Mouse (Mus musculus) MEL (cell line): ENCODE data around the gene Ubap1l. TPM values are rescaled to one million over a fixed set of nuclear protein-coding genes. Genes with fewer than 3 reads are reported as not detected.

Source experiments
- DNase-seq: peaks from one replicate; pipeline ENCODE4 v3.0.0; 2011; ENCODE audit warnings: low read depth, low spot score
- H3K27ac ChIP-seq: 2 replicates; pipeline ENCODE4 v1.5.1; 2012; ENCODE audit warnings: low read depth, mild to moderate bottlenecking, control low read depth, low read length, moderate library complexity; ENCODE audit not compliant: control insufficient read depth
- H3K27me3 ChIP-seq, 2 experiments: fragments of 150-350 bp in 1 of 2; sonication (generic) in 1 of 2; 2 replicates each; pipeline ENCODE4 v1.6.1; 2012; ENCODE audit warnings: low read length in 2 of 2, mild to moderate bottlenecking in 2 of 2, improper control_type of control experiment in 1 of 2, moderate library complexity in 1 of 2; ENCODE audit not compliant: insufficient read depth in 2 of 2, control insufficient read depth in 1 of 2
- H3K36me3 ChIP-seq, 2 experiments: 2 replicates each; pipeline ENCODE4 v1.6.1; 2012 to 2014; ENCODE audit warnings: low read length in 2 of 2, improper control_type of control experiment in 1 of 2, inconsistent platforms in 1 of 2, mild to moderate bottlenecking in 1 of 2; ENCODE audit not compliant: insufficient read depth in 2 of 2, control insufficient read depth in 1 of 2
- H3K4me1 ChIP-seq, 2 experiments: fragments of 150-350 bp in 1 of 2; sonication (generic) in 1 of 2; 2 replicates each; pipeline ENCODE4 v1.6.1; 2012; ENCODE audit warnings: low read length in 2 of 2, improper control_type of control experiment in 1 of 2, mild to moderate bottlenecking in 1 of 2; ENCODE audit not compliant: insufficient read depth in 2 of 2, control insufficient read depth in 1 of 2
- H3K4me3 ChIP-seq, 2 experiments: fragments of 150-350 bp in 1 of 2; sonication (generic) in 1 of 2; 2 replicates each; pipeline ENCODE4 v1.5.1; 2012; ENCODE audit warnings: low read depth in 2 of 2, low read length in 2 of 2, mild to moderate bottlenecking in 2 of 2, moderate library complexity in 2 of 2, control low read depth in 1 of 2, improper control_type of control experiment in 1 of 2; ENCODE audit not compliant: control insufficient read depth in 1 of 2, insufficient read depth in 1 of 2
- H3K79me2 ChIP-seq: 2 replicates; pipeline ENCODE4 v1.6.1; 2012; ENCODE audit warnings: mild to moderate bottlenecking, low read length, moderate library complexity; ENCODE audit not compliant: control insufficient read depth, poor library complexity, insufficient read depth
- H3K9ac ChIP-seq: 2 replicates; pipeline ENCODE4 v1.6.1; 2012; ENCODE audit warnings: low read depth, mild to moderate bottlenecking, control low read depth, low read length, moderate library complexity; ENCODE audit not compliant: control insufficient read depth, poor library complexity, severe bottlenecking
- H3K9me3 ChIP-seq: fragments of 150-350 bp; sonication (generic); replicated peaks from 2 replicates; pipeline ENCODE4 v1.6.1; 2012; ENCODE audit warnings: mild to moderate bottlenecking, low read length, improper control_type of control experiment, moderate library complexity; ENCODE audit not compliant: insufficient read depth
- BHLHE40 ChIP-seq: IDR thresholded peaks from 2 replicates; pipeline ENCODE4 v1.6.1; 2012; ENCODE audit warnings: low read depth, mild to moderate bottlenecking, inconsistent platforms, low read length, improper control_type of control experiment, borderline replicate concordance
- CHD1 ChIP-seq: IDR thresholded peaks from 2 replicates; pipeline ENCODE4 v1.6.1; 2012; ENCODE audit warnings: low read depth, mild to moderate bottlenecking, inconsistent platforms, low read length, improper control_type of control experiment
- CTCF ChIP-seq, 3 experiments: IDR thresholded peaks in 2 of 3; conservative IDR thresholded peaks in 1 of 3; 2 replicates each; pipeline ENCODE4 v1.5.1; 2011 to 2012; ENCODE audit warnings: low read length in 3 of 3, low read depth in 2 of 3, mild to moderate bottlenecking in 2 of 3, improper control_type of control experiment in 1 of 3, inconsistent platforms in 1 of 3, mixed read lengths in 1 of 3, moderate library complexity in 1 of 3; ENCODE audit not compliant: control insufficient read depth in 1 of 3, insufficient read depth in 1 of 3, poor library complexity in 1 of 3, severe bottlenecking in 1 of 3
- E2F4 ChIP-seq: IDR thresholded peaks from 2 replicates; pipeline ENCODE4 v1.6.1; 2011; ENCODE audit warnings: low read depth, low read length, improper control_type of control experiment, borderline replicate concordance
- EP300 ChIP-seq, 2 experiments: IDR thresholded peaks; 2 replicates each; pipeline ENCODE4 v1.6.1; 2011; ENCODE audit warnings: improper control_type of control experiment in 2 of 2, low read length in 2 of 2, low read depth in 1 of 2, mild to moderate bottlenecking in 1 of 2
- ETS1 ChIP-seq: IDR thresholded peaks from 2 replicates; pipeline ENCODE4 v1.6.1; 2012; ENCODE audit warnings: low read depth, mild to moderate bottlenecking, inconsistent platforms, low read length, improper control_type of control experiment, moderate library complexity
- GABPA ChIP-seq: IDR thresholded peaks from 2 replicates; pipeline ENCODE4 v1.6.1; 2012; ENCODE audit warnings: low read depth, mild to moderate bottlenecking, inconsistent platforms, low read length, improper control_type of control experiment, moderate library complexity
- GATA1 ChIP-seq: IDR thresholded peaks from 2 replicates; pipeline ENCODE4 v1.6.1; 2011; ENCODE audit warnings: low read depth, low read length, improper control_type of control experiment
- HCFC1 ChIP-seq: IDR thresholded peaks from 2 replicates; pipeline ENCODE4 v1.6.1; 2012; ENCODE audit warnings: low read depth, mild to moderate bottlenecking, inconsistent platforms, low read length, improper control_type of control experiment, moderate library complexity
- JUND ChIP-seq: IDR thresholded peaks from 2 replicates; pipeline ENCODE4 v1.6.1; 2011; ENCODE audit warnings: low read depth, mild to moderate bottlenecking, improper control_type of control experiment, low read length
- KAT2A ChIP-seq: conservative IDR thresholded peaks from 2 replicates; pipeline ENCODE4 v1.6.1; 2012; ENCODE audit warnings: low read depth, low read length, improper control_type of control experiment, inconsistent platforms
- MAFK ChIP-seq: IDR thresholded peaks from 2 replicates; pipeline ENCODE4 v1.6.1; 2011; ENCODE audit warnings: low read depth, mild to moderate bottlenecking, low read length, improper control_type of control experiment, borderline replicate concordance
- MAZ ChIP-seq: IDR thresholded peaks from 2 replicates; pipeline ENCODE4 v1.6.1; 2012; ENCODE audit warnings: low read depth, mild to moderate bottlenecking, inconsistent platforms, low read length, improper control_type of control experiment
- MEF2A ChIP-seq: IDR thresholded peaks from 2 replicates; pipeline ENCODE4 v1.6.1; 2014; ENCODE audit warnings: low read depth, mild to moderate bottlenecking, inconsistent platforms, low read length, improper control_type of control experiment; ENCODE audit not compliant: poor library complexity, insufficient replicate concordance, severe bottlenecking; ENCODE audit errors: extremely low read depth
- MXI1 ChIP-seq: IDR thresholded peaks from 2 replicates; pipeline ENCODE4 v1.6.1; 2011; ENCODE audit warnings: mild to moderate bottlenecking, low read depth, low read length, improper control_type of control experiment
- MYB ChIP-seq: IDR thresholded peaks from 2 replicates; pipeline ENCODE4 v1.6.1; 2011; ENCODE audit warnings: mild to moderate bottlenecking, low read depth, low read length, improper control_type of control experiment
- MYC ChIP-seq: IDR thresholded peaks from 2 replicates; pipeline ENCODE4 v1.6.1; 2011; ENCODE audit warnings: low read depth, mild to moderate bottlenecking, low read length, improper control_type of control experiment, moderate library complexity
- NELFE ChIP-seq: IDR thresholded peaks from 2 replicates; pipeline ENCODE4 v1.6.1; 2011; ENCODE audit warnings: low read depth, low read length, improper control_type of control experiment
- NRF1 ChIP-seq: IDR thresholded peaks from 2 replicates; pipeline ENCODE4 v1.6.1; 2014; ENCODE audit warnings: low read depth, mild to moderate bottlenecking, inconsistent platforms, low read length, improper control_type of control experiment, moderate library complexity; ENCODE audit not compliant: poor library complexity, insufficient read depth, severe bottlenecking
- POLR2A ChIP-seq, 2 experiments: IDR thresholded peaks; 2 replicates each; pipeline ENCODE4 v1.6.1; 2011 to 2012; ENCODE audit warnings: low read length in 2 of 2, mild to moderate bottlenecking in 2 of 2, control low read depth in 1 of 2, improper control_type of control experiment in 1 of 2, low read depth in 1 of 2, moderate library complexity in 1 of 2; ENCODE audit not compliant: control insufficient read depth in 1 of 2, insufficient read depth in 1 of 2, poor library complexity in 1 of 2
- POLR2AphosphoS2 ChIP-seq: IDR thresholded peaks from 2 replicates; pipeline ENCODE4 v1.6.1; 2011; ENCODE audit warnings: low read length, improper control_type of control experiment
- POLR2AphosphoS5 ChIP-seq: IDR thresholded peaks from 2 replicates; pipeline ENCODE4 v1.6.1; 2012; ENCODE audit warnings: low read depth, borderline replicate concordance, mild to moderate bottlenecking, inconsistent platforms, low read length, moderate library complexity, mixed read lengths
- RAD21 ChIP-seq: IDR thresholded peaks from 2 replicates; pipeline ENCODE4 v1.6.1; 2011; ENCODE audit warnings: mild to moderate bottlenecking, low read depth, low read length, improper control_type of control experiment
- RCOR1 ChIP-seq: IDR thresholded peaks from 2 replicates; pipeline ENCODE4 v1.6.1; 2012; ENCODE audit warnings: low read depth, mild to moderate bottlenecking, inconsistent platforms, low read length, improper control_type of control experiment
- SIN3A ChIP-seq: IDR thresholded peaks from 2 replicates; pipeline ENCODE4 v1.6.1; 2012; ENCODE audit warnings: low read length, improper control_type of control experiment, inconsistent platforms
- SMC3 ChIP-seq: IDR thresholded peaks from 2 replicates; pipeline ENCODE4 v1.6.1; 2011; ENCODE audit warnings: low read depth, low read length, improper control_type of control experiment
- TAL1 ChIP-seq: IDR thresholded peaks from 2 replicates; pipeline ENCODE4 v1.6.1; 2012; ENCODE audit warnings: mild to moderate bottlenecking, inconsistent platforms, low read length, moderate library complexity, mixed read lengths
- TBP ChIP-seq: IDR thresholded peaks from 2 replicates; pipeline ENCODE4 v1.8.0; 2011; ENCODE audit warnings: low read depth, low read length, improper control_type of control experiment
- TCF12 ChIP-seq: IDR thresholded peaks from 2 replicates; pipeline ENCODE4 v1.6.1; 2014; ENCODE audit warnings: low read depth, mild to moderate bottlenecking, inconsistent platforms, low read length, improper control_type of control experiment, moderate library complexity
- UBTF ChIP-seq: IDR thresholded peaks from 2 replicates; pipeline ENCODE4 v1.6.1; 2012; ENCODE audit warnings: low read depth, mild to moderate bottlenecking, inconsistent platforms, low read length, improper control_type of control experiment, moderate library complexity, borderline replicate concordance; ENCODE audit not compliant: insufficient read depth
- USF1 ChIP-seq: IDR thresholded peaks from 2 replicates; pipeline ENCODE4 v1.6.1; 2014; ENCODE audit warnings: low read depth, mild to moderate bottlenecking, inconsistent platforms, low read length, improper control_type of control experiment, moderate library complexity
- USF2 ChIP-seq, 2 experiments: IDR thresholded peaks; 2 replicates each; pipeline ENCODE4 v1.6.1; 2011 to 2012; ENCODE audit warnings: improper control_type of control experiment in 2 of 2, low read length in 2 of 2, borderline replicate concordance in 1 of 2, inconsistent platforms in 1 of 2, low read depth in 1 of 2, mild to moderate bottlenecking in 1 of 2; ENCODE audit not compliant: insufficient read depth in 1 of 2
- ZC3H11A ChIP-seq: IDR thresholded peaks from 2 replicates; pipeline ENCODE4 v1.6.1; 2012; ENCODE audit warnings: low read depth, mild to moderate bottlenecking, inconsistent platforms, low read length, improper control_type of control experiment
- ZKSCAN1 ChIP-seq: IDR thresholded peaks from 2 replicates; pipeline ENCODE4 v1.6.1; 2012; ENCODE audit warnings: low read depth, mild to moderate bottlenecking, inconsistent platforms, low read length, improper control_type of control experiment, moderate library complexity
- ZMIZ1 ChIP-seq: IDR thresholded peaks from 2 replicates; pipeline ENCODE4 v1.6.1; 2012; ENCODE audit warnings: low read depth, mild to moderate bottlenecking, inconsistent platforms, low read length, improper control_type of control experiment, moderate library complexity
- ZNF384 ChIP-seq: IDR thresholded peaks from 2 replicates; pipeline ENCODE4 v1.6.1; 2012; ENCODE audit warnings: low read depth, mild to moderate bottlenecking, inconsistent platforms, low read length, improper control_type of control experiment
- polyA plus RNA-seq, 2 experiments: library from polyadenylated mRNA; stranded (reverse) in 1 of 2; unstranded in 1 of 2; fragments of >175 nt in 1 of 2; fragments of >200 nt in 1 of 2; gene quantifications; 2 replicates each; pipeline versions ENCODE4 v1.2.1 to v1.2.4; 2012; ENCODE audit warnings: low replicate concordance in 2 of 2, low read depth in 1 of 2; ENCODE audit not compliant: insufficient read length in 2 of 2, insufficient read depth in 1 of 2, missing spikeins in 1 of 2
- total RNA-seq: library from RNA; depleted of rRNA; stranded (reverse); fragments of 300-350 nt; gene quantifications from 2 replicates; pipeline ENCODE4 v1.2.3, GENCODE M21; 2012

Ubap1l gene
- total and polyA plus RNA-seq, 3 experiments = 0.08 TPM; not detected in 2

DNA sequence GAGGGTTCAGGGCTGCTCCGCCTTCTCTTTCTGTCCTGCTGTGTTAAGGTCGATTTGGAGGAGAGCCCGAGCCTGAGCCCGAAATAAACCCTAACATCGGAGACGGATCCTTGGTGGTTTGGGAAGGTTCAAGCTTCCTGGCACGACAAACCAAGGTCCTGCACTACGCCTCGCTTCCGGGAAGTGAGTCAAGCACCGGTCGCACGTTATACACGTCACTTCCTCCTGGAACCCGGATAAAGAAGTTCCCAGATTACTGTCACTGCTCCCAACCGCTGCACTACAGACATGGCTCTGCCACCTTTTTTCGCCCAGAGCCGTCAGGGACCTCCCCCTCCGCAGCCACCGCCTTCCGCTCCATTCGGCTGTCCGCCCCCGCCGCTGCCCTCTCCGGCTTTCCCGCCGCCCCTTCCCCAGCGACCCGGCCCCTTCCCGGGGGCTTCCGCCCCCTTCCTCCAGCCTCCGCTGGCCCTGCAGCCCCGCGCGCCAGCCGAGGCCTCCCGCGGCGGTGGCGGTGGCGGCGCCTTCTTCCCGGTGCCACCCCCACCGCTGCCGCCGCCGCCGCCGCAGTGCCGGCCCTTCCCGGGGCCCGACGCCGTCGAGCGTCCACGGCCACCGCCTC, 14.9 kb upstream of the Ubap1l start, which contains the start of gene Pdcd7:
Gene Pdcd7 (plus strand): TSS at position 251 of the 622 bp plus-strand sequence.
- Histone ChIP-seq H3K9me3 (no peaks in the 10 kb centered on the region), H3K9ac (peak within 1 kb of the TSS; percentile 89), H3K4me1 (peaks cover 0 to 13% of the 10 kb centered on the region in 2 experiments), H3K27ac (peak within 1 kb of the TSS; percentile 56), H3K79me2 (peaks cover 46% of the 10 kb centered on the region), H3K36me3 (peaks cover 0 to 23% of the 10 kb centered on the region in 2 experiments; a peak in 2 of 4 replicates), H3K4me3 (peak within 1 kb of the TSS; percentile 65 to 95), H3K27me3 (no peaks in the 10 kb centered on the region)
- peak; percentile 98 for DNase-seq
- TF ChIP-seq TBP = peak; percentile 93
- no peak for TF ChIP-seq USF2 (IDR thresholded peaks at IDR 0.05; ENCODE audit: borderline replicate concordance in 1 of 2, insufficient read depth in 1 of 2, low read depth in 1 of 2, low read length in 2 of 2)
- TF ChIP-seq GATA1 = peak; percentile 13; the same call in 1 of the 2 replicates
- no peak for TF ChIP-seq ZKSCAN1
- peak; percentile 81 for TF ChIP-seq MXI1
- TF ChIP-seq MYB = no peak
- TF ChIP-seq SIN3A = peak; percentile 91
- TF ChIP-seq RCOR1 = no peak
- TF ChIP-seq POLR2AphosphoS5 = no peak
- no peak for TF ChIP-seq BHLHE40
- no peak for TF ChIP-seq RAD21
- TF ChIP-seq UBTF = no peak
- TF ChIP-seq TAL1 = no peak
- TF ChIP-seq MYC = peak; percentile 51; the same call in 1 of the 2 replicates
- no peak for TF ChIP-seq MAZ
- TF ChIP-seq KAT2A = peak; percentile 80
- peak; percentile 64; the same call in 1 of the 2 replicates for TF ChIP-seq ZMIZ1
- TF ChIP-seq GABPA = no peak
- TF ChIP-seq CTCF (IDR thresholded peaks at IDR 0.05 in 2 of 3, conservative IDR thresholded peaks at IDR 0.05 in 1 of 3; ENCODE audit: control insufficient read depth in 1 of 3, insufficient read depth in 1 of 3, low read depth in 2 of 3, low read length in 3 of 3, poor library complexity in 1 of 3, severe bottlenecking in 1 of 3) = no peak
- TF ChIP-seq NELFE = peak; percentile 85
- no peak for TF ChIP-seq USF1
- TF ChIP-seq CHD1 = no peak
- no peak for TF ChIP-seq ZNF384
- TF ChIP-seq MAFK = no peak
- TF ChIP-seq JUND = peak; percentile 68; the same call in 1 of the 2 replicates
- TF ChIP-seq HCFC1 = peak; percentile 93
- peak; percentile 55 for TF ChIP-seq TCF12
- TF ChIP-seq ZC3H11A = no peak
- TF ChIP-seq E2F4 = no peak
- no peak for TF ChIP-seq MEF2A
- TF ChIP-seq NRF1 = 0 out of 2 replicates have a peak, but pooled peaks have one; percentile 7
- peak; percentile 48; the same call in 1 of the 2 replicates for TF ChIP-seq ETS1
- TF ChIP-seq SMC3 = no peak
- no peak for TF ChIP-seq EP300 (IDR thresholded peaks at IDR 0.05; ENCODE audit: low read depth in 1 of 2, low read length in 2 of 2)
- TF ChIP-seq POLR2A (IDR thresholded peaks at IDR 0.05; ENCODE audit: control insufficient read depth in 1 of 2, insufficient read depth in 1 of 2, low read depth in 1 of 2, low read length in 2 of 2, poor library complexity in 1 of 2) = peak; percentile 39 to 87; a peak in 3 of 4 replicates
- TF ChIP-seq POLR2AphosphoS2 = peak; percentile 66; the same call in 1 of the 2 replicates
